Mouse (Mus musculus): ENCODE results near the gene Smim22. TPM values are rescaled to one million over a fixed set of nuclear protein-coding genes. Genes with fewer than 3 reads are reported as not detected.

The Smim22 gene
- polyA plus RNA-seq, 1 experiment, result 472 TPM

- no peak overlapping the region for H3K4me3 ChIP-seq (ENCODE audit: low read depth, low read length)
- no peaks in the 10 kb centered on the region for H3K4me1 ChIP-seq (ENCODE audit: control insufficient read depth, insufficient read depth, insufficient read length, low read length)
- no peak for TF ChIP-seq POLR2A (IDR thresholded peaks at IDR 0.05; ENCODE audit: low read depth, low read length)
- H3K27ac ChIP-seq (ENCODE audit: insufficient read depth, low read depth, low read length), result no peak overlapping the region
- H3K27me3 ChIP-seq (ENCODE audit: control insufficient read depth, insufficient read depth, low read length), result no peaks in the 10 kb centered on the region
- no peaks in the 10 kb centered on the region for H3K36me3 ChIP-seq (ENCODE audit: control insufficient read depth, insufficient read depth, low read length)
- 38% methylated on average over 5 of the region's 5 CpGs for WGBS
These were observed 28.6 kb upstream of the Smim22 start for GRCm38 (mm10) chr16:4978275-4979051.

GRCm38 (mm10) chr16:4979755-4980380 lies 27.2 kb upstream of the Smim22 start:
- 70% methylated on average over 4 of the region's 4 CpGs for WGBS
- no peaks in the 10 kb centered on the region for H3K27me3 ChIP-seq (ENCODE audit: control insufficient read depth, insufficient read depth, low read length)

GRCm38 (mm10) chr16:4984717-4985116 lies 22.4 kb upstream of the Smim22 start:
- no peak overlapping the region for H3K27ac ChIP-seq (ENCODE audit: insufficient read depth, low read depth, low read length)
- H3K36me3 ChIP-seq (ENCODE audit: control insufficient read depth, insufficient read depth, low read length), result no peaks in the 10 kb centered on the region
- TF ChIP-seq POLR2A (IDR thresholded peaks at IDR 0.05; ENCODE audit: low read depth, low read length), result no peak
- TF ChIP-seq CTCF (IDR thresholded peaks at IDR 0.05; ENCODE audit: extremely low read depth, insufficient read length, insufficient replicate concordance, low read depth, low read length), result no peak
- H3K4me1 ChIP-seq (ENCODE audit: control insufficient read depth, insufficient read depth, insufficient read length, low read length), result no peaks in the 10 kb centered on the region
- no peak overlapping the region for H3K4me3 ChIP-seq (ENCODE audit: low read depth, low read length)
- H3K27me3 ChIP-seq (ENCODE audit: control insufficient read depth, insufficient read depth, low read length), result no peaks in the 10 kb centered on the region
- WGBS, result 86% methylated on average over 12 of the region's 12 CpGs

More at GRCm38 (mm10) chr16:4979755-4980380, 27.2 kb upstream of the Smim22 start:
- H3K36me3 ChIP-seq (ENCODE audit: control insufficient read depth, insufficient read depth, low read length), result no peaks in the 10 kb centered on the region
- TF ChIP-seq CTCF (IDR thresholded peaks at IDR 0.05; ENCODE audit: extremely low read depth, insufficient read length, insufficient replicate concordance, low read depth, low read length) (peak; percentile 74; the same call in 1 of the 2 replicates), POLR2A (IDR thresholded peaks at IDR 0.05; ENCODE audit: low read depth, low read length) (no peak)
- H3K4me1 ChIP-seq (ENCODE audit: control insufficient read depth, insufficient read depth, insufficient read length, low read length), result no peaks in the 10 kb centered on the region
- no peak overlapping the region for H3K27ac ChIP-seq (ENCODE audit: insufficient read depth, low read depth, low read length)
- H3K4me3 ChIP-seq (ENCODE audit: low read depth, low read length), result no peak overlapping the region

- Histone ChIP-seq H3K4me1 (ENCODE audit: control insufficient read depth, insufficient read depth, insufficient read length, low read length) (peaks cover 7% of the 10 kb centered on the region), H3K27ac (ENCODE audit: insufficient read depth, low read depth, low read length) (no peak overlapping the region), H3K4me3 (ENCODE audit: low read depth, low read length) (no peak overlapping the region), H3K27me3 (ENCODE audit: control insufficient read depth, insufficient read depth, low read length) (no peaks in the 10 kb centered on the region), H3K36me3 (ENCODE audit: control insufficient read depth, insufficient read depth, low read length) (no peaks in the 10 kb centered on the region)
- 92% methylated on average over 4 of the region's 4 CpGs for WGBS
- TF ChIP-seq CTCF (IDR thresholded peaks at IDR 0.05; ENCODE audit: extremely low read depth, insufficient read length, insufficient replicate concordance, low read depth, low read length), result no peak
- no peak for TF ChIP-seq POLR2A (IDR thresholded peaks at IDR 0.05; ENCODE audit: low read depth, low read length)
These were observed 13.8 kb upstream of the Smim22 start for GRCm38 (mm10) chr16:4993276-4993675.

GRCm38 (mm10) chr16:4997553-4997952 lies 9.5 kb upstream of the Smim22 start, which contains the start of gene Sept12:
Sept12 (minus strand) TSS chr16:4997852.
- peaks cover 14% of the 10 kb centered on the region for H3K4me1 ChIP-seq (ENCODE audit: control insufficient read depth, insufficient read depth, insufficient read length, low read length)
- no peaks in the 10 kb centered on the region for H3K36me3 ChIP-seq (ENCODE audit: control insufficient read depth, insufficient read depth, low read length)
- no peak within 1 kb of the TSS for H3K4me3 ChIP-seq (ENCODE audit: low read depth, low read length)
- TF ChIP-seq POLR2A (IDR thresholded peaks at IDR 0.05; ENCODE audit: low read depth, low read length), result no peak
- TF ChIP-seq CTCF (IDR thresholded peaks at IDR 0.05; ENCODE audit: extremely low read depth, insufficient read length, insufficient replicate concordance, low read depth, low read length), result no peak
- H3K27me3 ChIP-seq (ENCODE audit: control insufficient read depth, insufficient read depth, low read length), result no peaks in the 10 kb centered on the region
- no peak within 1 kb of the TSS for H3K27ac ChIP-seq (ENCODE audit: insufficient read depth, low read depth, low read length)
- WGBS, result 12% methylated on average over 3 of the region's 3 CpGs

- 19% methylated on average over 1 of the region's 1 CpGs for WGBS
- Histone ChIP-seq H3K36me3 (ENCODE audit: control insufficient read depth, insufficient read depth, low read length) (no peaks in the 10 kb centered on the region), H3K27me3 (ENCODE audit: control insufficient read depth, insufficient read depth, low read length) (no peaks in the 10 kb centered on the region), H3K4me3 (ENCODE audit: low read depth, low read length) (no peak overlapping the region), H3K27ac (ENCODE audit: insufficient read depth, low read depth, low read length) (no peak overlapping the region), H3K4me1 (ENCODE audit: control insufficient read depth, insufficient read depth, insufficient read length, low read length) (peaks cover 14% of the 10 kb centered on the region)
- TF ChIP-seq POLR2A (IDR thresholded peaks at IDR 0.05; ENCODE audit: low read depth, low read length) (no peak), CTCF (IDR thresholded peaks at IDR 0.05; ENCODE audit: extremely low read depth, insufficient read length, insufficient replicate concordance, low read depth, low read length) (no peak)
These were observed 8.1 kb upstream of the Smim22 start for GRCm38 (mm10) chr16:4998984-4999383.

- H3K27ac ChIP-seq (ENCODE audit: insufficient read depth, low read depth, low read length), result no peak overlapping the region
- H3K4me3 ChIP-seq (ENCODE audit: low read depth, low read length), result no peak overlapping the region
- 47% methylated on average over 3 of the region's 3 CpGs for WGBS
- TF ChIP-seq POLR2A (IDR thresholded peaks at IDR 0.05; ENCODE audit: low read depth, low read length) (no peak), CTCF (IDR thresholded peaks at IDR 0.05; ENCODE audit: extremely low read depth, insufficient read length, insufficient replicate concordance, low read depth, low read length) (no peak)
- H3K27me3 ChIP-seq (ENCODE audit: control insufficient read depth, insufficient read depth, low read length), result no peaks in the 10 kb centered on the region
- H3K36me3 ChIP-seq (ENCODE audit: control insufficient read depth, insufficient read depth, low read length), result no peaks in the 10 kb centered on the region
- peaks cover 14% of the 10 kb centered on the region for H3K4me1 ChIP-seq (ENCODE audit: control insufficient read depth, insufficient read depth, insufficient read length, low read length)
These were observed 6.5 kb upstream of the Smim22 start for GRCm38 (mm10) chr16:5000611-5001010.
